Mouse (Mus musculus) 3T3-L1 (cell line): Measurements from ENCODE around the gene Rgl3.

Source experiments
- DNase-seq: peaks from one replicate; pipeline ENCODE4 v3.0.0-alpha.2; 2015; ENCODE audit warnings: low read depth, low spot score

Gene Rgl3

GRCm38 (mm10) chr9:21923490-21924098 lies 65.7 kb downstream of the Rgl3 start:
- DNase-seq = peak; percentile 50

- DNase-seq = no peak
These were observed 66.2 kb downstream of the Rgl3 start for GRCm38 (mm10) chr9:21923036-21923435.
